Mouse (Mus musculus) E14TG2a.4 (cell line): ENCODE data around the gene Artn.

ENCODE experiments used
- CTCF ChIP-seq: conservative IDR thresholded peaks from 2 replicates; pipeline ENCODE4 v1.5.1; 2014; ENCODE audit warnings: low read length
- POU5F1 ChIP-seq: IDR thresholded peaks from 2 replicates; pipeline ENCODE4 v1.6.1; 2014; ENCODE audit warnings: low read length, borderline replicate concordance

GRCm38 (mm10) chr4:117926545-117927482, 2.7 kb downstream of the Artn start:
- TF ChIP-seq CTCF (no peak), POU5F1 (no peak)
